Mouse (Mus musculus) myocyte (in vitro differentiated cells): ENCODE data around the gene Dpp7.

Experiments
- MYOD1 ChIP-seq, 3 experiments: IDR thresholded peaks; one replicate each; pipeline ENCODE4 v1.6.1; 2011; ENCODE audit warnings: control low read depth in 2 of 3, low read depth in 2 of 3, mild to moderate bottlenecking in 2 of 3, moderate library complexity in 1 of 3; ENCODE audit not compliant: insufficient read length in 2 of 3, control insufficient read depth in 1 of 3
- REST ChIP-seq: IDR thresholded peaks from one replicate; pipeline ENCODE4 v1.6.1; 2011; ENCODE audit warnings: mild to moderate bottlenecking, control low read depth, moderate library complexity; ENCODE audit not compliant: insufficient read depth, insufficient read length

DNA sequence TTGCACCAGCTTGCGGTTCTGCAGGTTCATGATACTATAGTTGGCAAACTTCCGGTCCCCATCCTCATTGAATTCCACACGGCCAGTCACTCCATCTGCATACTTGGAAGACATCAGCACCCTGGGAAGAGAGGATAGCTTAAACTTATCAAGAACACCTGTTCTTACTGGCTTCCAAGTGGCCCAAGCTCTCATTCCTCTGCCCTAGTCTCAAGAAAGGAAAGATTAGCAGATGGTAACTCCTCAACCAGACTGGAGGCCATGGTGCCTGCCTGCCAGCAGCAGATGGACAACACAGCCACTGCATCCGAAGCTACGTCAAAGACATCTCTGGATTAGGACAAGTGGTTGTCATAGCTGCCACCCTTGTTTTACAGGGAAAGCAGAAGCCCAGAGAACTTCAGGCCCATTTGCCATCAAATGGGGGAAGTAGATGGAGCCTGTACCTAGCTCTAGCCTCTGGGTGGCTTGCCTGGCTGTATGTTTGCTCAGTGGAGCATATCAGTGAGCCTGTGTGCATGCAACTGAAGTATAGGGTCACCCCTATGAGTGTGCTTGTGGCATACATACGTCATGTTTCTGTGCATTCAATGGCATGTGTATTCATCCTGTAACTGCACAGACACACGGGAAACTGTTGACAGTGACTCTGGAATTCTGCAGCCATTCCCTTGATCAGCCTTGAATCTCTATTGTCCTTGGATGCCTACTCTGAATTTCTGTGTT, 52.1 kb downstream of the Dpp7 start:
- TF ChIP-seq REST (no peak), MYOD1 (IDR thresholded peaks at IDR 0.05; ENCODE audit: control insufficient read depth in 1 of 3, insufficient read length in 2 of 3, low read depth in 2 of 3) (no peak)
